Mouse (Mus musculus): ENCODE data around the gene Ecel1.

The Ecel1 gene

DNA sequence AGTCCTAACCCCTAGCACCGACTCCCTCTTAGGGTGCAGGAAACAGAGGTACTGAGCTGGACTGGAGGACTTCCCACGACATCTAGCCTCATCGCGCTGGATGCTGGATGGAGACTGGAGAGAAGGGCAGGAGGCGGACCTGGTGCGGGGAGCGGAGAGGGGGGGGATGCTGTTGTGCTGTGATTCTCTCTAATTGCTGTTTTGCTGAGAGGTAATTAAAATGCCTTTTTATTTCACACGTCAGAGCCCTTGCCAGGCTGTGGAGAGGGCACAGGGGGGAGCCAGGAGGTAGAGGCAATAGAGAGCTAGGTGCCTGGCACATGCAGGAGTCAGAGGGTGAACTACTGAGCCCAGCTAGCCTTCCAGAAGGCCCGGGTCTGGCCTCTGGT lies 8.5 kb upstream of the Ecel1 start:
- no peak for DNase-seq

DNA sequence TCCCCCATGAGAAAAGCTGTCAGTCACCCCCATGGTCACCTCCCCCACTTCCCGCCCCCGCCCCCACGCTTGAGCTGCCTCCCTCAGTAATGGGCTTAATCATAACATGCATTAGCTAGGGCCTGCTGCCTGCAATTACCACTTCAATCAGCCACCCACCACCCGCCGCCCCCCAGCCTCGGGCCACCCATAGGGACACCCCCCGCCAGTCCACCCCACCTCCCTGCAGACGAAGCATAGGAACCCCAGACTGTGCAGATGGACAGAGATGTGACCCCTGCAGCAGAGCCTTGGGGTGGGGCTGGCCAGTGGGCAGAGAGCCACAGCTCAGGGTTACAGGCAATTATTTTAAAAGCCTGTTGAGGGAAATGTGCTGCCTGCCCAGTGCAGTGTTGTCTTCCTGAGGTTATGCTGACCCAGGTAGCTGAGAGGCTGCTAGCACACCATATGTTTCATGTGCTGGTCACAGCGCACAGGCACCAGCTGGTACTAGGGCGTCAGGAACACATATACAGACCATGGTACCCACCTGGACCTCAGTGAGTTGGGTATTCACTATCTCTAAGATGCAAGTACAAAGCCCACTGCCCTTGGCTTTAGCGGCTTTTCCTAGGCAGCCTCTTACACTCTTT lies 8.0 kb upstream of the Ecel1 start:
- DNase-seq = no peak

DNA sequence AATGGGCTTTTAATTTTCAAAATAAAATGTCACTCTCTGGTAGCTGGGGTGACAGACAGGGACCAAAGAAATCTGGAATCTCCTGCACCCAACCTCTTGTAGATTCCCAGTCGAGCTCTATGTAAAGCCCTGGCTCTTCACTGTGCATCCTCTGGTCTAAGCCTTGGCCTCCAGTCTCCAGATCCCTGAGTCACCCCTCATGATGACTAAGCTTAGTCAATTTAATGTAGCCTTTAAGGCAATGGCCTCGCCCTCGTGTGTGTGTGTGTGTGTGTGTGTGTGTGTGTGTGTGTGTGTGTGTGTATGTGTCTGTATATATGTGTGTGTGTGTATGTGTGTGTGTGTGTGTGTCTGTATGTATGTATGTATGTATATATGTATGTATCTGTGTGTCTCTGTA lies 3.1 kb upstream of the Ecel1 start:
- DNase-seq = no peak

DNA sequence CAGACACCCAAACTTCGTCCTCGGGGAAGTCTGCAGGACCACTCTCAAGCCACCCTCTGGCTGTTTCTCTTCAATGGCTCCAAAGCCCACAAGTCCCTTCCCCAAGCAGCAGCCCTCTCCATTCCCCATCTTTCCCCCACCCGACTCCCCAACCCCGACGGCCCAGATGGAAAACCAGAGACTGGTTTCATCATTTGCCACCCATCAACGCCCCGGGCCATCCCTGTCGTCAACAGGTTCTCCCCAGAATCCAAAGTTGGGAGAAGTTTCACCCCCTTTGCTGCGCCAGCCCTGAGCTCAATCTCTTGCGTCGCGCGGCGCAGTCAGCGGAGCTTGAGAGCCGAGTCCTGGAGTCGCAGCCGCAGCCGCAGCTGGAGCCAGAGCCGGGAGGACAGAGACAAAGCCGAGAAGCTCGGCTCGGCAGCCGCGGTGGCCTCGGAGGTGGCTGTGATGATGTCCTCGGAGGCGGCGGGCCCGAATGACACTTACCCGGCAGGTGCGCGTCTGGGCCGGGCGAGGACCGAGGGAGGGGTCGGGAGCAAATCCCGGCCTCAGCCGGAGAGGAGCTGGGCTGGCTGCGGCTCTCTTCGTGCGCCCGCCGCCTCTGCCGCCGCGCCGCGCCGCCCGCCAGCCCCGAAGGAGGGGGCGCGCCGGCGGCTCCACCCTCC lies 656 bp downstream of the Ecel1 start:
- no peak for DNase-seq

DNA sequence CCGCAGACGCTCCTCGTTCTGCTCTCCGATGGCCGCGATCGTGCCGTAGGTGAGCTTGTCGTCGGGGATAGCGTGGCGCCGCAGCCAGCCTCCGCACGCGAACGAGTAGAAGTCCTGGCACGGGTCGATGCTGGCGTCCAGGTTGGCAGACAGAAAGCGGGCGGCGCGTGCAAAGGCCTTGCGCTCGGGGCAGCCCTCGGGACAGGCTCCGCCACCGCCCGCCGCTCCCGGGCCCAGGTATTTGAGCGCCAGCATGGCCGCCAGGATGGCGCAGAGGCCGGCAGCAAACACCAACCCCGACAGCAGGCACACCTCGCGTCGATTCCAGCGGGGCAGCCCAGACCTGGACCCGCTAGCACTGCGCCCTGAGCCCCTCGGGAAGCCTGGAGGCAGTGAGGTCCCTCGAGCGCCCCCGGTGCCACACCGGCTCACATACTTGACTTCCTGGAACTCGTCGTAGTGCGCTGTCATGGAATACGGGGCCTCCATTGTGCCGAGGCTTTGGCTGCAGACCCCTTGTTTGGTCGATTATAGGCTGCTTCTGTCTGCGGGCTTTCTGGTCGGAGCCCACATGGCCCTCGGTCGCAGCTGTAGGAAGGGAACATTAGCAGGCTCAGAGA lies 1.7 kb downstream of the Ecel1 start:
- no peak for DNase-seq

DNA sequence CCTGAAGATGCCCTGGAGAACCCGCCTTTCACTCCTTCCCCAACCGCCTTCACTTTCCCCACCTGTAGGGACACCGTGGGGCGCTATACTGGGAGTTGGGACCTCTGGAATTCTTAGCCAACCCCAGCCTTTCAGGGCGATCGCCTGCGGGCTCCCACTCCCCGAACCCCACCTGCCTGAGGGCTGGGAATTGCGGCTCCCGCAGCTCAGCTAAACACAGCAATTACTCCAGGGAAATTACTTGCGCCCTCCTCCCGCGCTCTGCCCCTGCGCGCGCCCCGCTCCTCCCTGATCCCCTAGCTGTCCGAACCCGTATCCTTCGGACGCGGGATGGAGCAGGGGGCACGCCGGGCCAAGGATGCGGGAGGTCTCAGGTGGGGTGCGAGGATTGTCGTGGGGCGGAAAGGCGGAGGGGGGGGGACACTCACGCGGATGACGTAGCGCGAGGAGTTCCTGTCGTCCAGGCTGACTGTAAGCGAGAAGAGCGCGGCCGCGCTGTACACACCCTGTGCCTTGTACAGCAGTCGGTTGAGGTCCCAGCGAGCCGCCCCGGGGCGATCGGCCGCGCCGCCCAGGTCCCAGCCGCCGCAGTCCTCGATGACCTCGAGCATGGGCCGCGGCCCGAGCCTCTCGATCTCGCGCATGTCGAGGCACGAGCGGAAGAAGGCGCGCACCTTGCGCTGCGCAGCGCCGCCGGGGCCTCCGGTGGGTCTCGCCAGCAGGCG lies 2.4 kb downstream of the Ecel1 start:
- DNase-seq = no peak

DNA sequence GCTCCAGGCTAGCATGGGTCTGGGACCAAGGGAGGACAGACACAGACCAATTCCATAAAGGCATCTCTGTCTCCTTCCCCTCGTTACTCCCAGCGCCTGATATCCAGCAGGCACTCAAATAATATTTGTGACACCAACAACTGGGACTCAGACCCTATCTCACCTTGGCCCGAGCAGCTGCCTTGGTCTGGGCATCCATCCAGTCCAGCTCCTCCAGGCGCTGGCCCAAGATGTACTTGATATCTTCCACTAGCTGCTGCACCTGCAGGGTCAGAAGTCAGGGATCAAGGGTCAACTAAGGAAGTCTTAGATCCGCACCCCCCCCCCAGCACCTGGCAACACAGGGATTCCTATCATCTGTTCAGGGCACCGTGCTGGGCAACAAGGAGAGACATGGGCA lies 5.0 kb downstream of the Ecel1 start:
- DNase-seq = no peak

DNA sequence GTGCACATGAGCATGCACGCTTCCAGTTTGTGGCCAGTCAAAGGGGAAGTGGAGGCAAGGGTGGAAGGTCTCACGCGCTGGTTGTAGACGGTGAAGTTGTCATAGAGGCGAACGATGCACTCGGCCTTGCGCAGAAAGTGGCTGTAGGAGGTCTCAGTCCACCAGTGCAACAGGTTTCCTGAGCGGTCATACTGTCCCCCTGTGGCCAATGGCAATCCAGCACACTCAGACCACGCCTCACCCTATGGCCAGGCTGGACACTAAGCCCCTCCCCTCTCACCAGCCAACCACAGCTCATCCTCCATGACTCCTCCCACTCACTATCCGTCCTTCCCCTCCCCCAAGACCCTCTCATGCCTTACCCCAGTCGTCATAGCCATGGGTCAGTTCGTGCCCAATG lies 6.9 kb downstream of the Ecel1 start:
- no peak for DNase-seq

DNA sequence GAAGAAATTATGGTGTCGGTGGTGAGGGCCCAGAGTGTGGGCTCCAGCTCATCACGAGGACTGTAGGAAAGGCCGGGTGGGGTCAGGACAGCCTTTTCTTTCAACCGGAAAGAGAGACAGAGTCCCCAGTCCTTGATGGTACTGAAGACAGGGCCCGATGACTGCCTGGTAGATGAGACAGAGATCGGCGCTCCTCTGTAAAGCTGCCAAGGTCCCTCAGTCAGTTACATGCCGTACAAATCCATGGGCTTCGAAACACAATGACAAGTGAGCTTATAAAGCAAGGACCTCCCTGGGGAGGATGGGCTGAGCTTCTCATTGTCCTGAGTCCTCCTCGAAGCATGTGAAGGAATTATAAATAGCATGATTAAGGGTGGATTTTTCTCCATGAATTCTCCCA lies 13.2 kb downstream of the Ecel1 start:
- DNase-seq = no peak

DNA sequence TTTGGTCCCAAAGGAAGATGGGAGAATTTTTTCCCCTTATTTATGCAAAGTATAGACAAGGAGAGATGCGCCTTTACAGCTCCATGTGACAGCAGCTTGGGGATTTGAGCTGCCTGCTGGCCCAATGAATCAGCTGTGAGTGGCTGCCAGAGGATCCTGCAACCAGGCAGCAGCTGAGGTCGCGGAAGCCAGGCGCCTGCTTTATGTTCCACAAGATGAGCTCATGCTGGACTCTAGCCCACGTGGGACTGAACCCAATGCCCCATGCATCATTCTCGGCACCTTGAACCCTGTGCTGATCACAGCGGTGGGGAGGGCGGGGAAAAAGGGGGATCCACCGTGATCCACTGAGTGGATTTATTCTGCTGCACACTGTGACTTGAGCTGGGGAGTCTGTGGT lies 13.9 kb downstream of the Ecel1 start:
- no peak for DNase-seq

DNA sequence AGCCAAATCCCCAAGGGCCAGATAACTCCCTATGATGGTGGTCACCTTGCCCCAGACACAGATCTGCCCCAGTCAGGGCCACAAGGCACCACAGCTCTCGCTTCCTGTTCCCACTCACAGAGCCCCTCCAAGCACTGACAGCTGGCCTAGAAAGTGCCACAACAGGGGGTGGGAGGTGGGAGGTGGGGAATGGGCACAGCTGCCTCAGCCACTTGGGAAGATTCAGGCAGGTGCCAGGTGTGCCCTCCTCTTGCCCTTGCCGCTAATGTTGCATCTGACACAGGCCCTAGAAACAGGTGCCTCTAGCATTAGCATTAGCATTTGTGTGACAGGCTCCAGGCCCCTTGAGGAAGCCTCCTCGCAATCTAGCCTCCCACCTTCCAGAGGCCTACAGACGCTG lies 14.8 kb downstream of the Ecel1 start:
- DNase-seq = no peak

DNA sequence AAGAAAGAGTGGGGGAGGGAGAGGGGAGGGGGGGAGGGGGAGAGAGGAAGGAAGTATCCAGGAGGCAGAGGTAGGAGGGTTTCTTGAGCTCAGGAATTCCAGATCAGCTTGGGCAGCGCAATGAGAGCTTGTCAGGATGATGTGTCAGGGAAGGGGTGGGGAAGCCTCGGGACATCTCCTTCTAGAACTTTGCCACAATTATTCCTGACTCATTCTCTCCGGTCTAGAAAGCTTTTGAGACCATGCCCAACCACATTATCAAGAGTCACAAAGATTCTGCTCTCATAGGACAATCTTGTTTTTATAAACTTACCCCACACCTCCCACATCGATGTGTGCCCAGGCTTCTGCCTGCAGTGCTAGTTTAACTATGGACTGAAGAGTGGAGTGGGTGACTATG lies 24.5 kb downstream of the Ecel1 start:
- no peak for DNase-seq

DNA sequence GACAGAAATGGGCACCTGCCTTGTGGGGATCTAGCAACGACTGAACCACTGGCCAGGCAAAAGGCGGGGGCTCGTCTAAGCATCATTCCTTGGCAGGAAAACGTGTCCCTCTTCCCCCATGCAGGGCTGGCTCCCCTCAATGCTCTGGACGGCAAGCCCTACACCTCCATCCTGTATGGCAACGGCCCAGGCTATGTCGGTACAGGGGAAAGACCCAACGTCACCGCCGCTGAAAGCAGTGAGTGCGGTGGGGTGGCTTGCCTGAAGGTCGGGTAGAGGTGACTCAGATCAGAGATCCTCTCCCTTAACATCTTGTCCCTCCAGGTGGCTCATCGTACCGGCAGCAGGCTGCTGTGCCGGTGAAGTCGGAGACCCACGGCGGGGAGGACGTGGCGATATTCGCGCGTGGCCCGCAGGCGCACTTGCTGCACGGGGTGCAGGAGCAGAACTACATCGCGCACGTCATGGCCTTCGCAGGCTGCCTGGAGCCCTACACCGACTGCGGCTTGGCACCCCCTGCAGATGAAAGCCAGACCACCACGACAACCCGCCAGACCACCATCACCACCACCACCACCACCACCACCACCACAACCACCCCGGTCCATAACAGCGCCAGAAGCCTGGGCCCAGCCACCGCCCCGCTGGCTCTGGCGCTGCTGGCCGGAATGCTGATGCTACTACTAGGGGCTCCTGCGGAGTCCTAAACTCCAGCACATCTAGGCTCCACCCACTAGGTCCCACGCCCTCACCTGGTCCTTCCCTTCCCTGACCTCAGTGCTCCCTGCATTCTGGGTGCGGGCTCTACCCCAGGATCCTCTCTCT lies 28.9 kb downstream of the Ecel1 start:
- no peak for DNase-seq

DNA sequence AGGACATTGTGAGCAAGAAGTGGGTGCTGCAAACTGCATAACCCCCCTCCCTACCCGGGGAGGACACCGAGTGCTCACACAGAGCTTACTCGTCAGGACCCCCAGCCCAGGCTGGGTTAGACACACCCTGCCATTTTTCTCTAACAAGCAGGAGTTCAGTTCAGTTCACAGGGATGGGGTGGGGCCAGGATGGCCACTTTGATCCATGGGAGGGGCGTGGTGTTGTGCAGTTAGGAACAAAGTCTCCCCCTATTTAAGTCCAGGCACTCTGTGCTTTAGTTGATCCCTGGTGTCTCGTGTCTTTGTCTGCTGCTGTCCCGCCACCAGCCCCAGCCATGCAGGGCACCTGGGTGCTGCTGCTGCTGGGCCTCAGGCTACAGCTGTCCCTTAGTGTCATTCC lies 31.6 kb downstream of the Ecel1 start, which contains the start of gene Akp3:
Gene Akp3, plus strand, starts transcription at position 301 of the 400 bp plus-strand sequence.
- no peak for DNase-seq

DNA sequence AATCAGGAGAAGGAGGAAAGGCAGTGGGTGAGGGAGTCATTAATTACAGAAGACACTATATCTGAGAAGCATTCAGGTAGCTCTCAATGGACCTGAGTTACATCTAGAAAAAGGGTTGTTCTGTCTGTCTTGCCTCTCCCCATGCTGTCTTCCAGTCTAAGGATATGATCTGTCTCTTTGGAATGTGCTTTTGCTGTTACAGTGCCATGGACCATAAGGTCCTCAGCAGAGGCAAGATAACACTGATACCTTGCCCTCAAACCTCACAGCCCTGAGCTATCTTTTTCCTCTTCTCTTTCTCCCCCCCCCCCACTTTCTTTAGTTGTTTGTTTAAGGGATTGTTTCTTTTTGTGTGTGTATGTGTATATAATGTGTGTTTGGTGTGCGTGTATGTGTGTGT lies 41.5 kb downstream of the Ecel1 start:
- DNase-seq = no peak

DNA sequence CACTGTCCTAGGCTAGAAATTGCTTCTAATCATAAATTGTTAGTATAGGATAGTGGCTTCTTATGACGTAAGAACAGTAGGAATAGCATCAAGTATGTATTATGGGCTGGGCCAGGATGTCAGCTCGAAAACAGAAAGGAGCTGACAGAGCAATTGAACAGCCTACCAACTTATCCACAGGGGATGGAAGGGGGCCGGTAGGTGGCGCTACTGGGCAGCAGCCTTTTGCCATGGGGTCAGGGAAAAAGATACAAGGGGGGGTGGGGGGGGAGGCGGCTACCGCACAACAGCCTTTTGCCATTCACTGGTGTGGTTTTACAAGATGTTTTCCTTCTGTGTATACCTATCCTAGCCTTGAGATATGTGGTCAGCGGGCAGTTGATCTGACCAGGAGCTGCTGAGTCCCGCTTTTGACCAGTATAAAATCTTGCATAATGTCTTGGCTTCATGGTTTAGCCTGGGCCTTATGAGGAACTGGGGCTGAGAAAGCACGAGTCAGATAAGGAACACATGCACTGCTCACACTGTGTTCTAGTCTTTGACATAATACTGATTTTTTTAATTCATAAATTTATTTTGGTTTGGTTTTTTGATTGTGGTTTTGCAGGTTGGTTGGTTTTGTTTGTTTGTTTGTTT lies 44.5 kb downstream of the Ecel1 start:
- DNase-seq = peak in 1 of 2 experiments; percentile 21

DNA sequence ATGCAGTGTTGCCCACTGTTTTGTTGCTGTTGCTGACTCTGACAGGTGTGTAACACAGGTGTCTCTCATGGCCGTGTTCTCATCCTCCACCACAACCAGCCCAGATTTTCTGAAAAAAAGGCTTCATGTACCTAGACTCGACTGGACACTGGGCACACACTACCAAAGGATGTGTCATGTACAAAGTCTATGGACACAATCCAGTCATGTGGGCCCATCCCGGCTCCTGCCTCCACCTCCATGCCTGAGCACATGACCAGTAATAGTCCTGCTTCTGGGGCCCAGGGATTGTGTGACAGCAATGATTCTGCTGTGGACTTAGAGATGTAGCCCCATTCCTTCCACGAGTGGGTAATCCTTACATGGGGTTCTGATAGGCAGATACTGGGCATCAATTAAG lies 47.8 kb downstream of the Ecel1 start:
- no peak for DNase-seq

DNA sequence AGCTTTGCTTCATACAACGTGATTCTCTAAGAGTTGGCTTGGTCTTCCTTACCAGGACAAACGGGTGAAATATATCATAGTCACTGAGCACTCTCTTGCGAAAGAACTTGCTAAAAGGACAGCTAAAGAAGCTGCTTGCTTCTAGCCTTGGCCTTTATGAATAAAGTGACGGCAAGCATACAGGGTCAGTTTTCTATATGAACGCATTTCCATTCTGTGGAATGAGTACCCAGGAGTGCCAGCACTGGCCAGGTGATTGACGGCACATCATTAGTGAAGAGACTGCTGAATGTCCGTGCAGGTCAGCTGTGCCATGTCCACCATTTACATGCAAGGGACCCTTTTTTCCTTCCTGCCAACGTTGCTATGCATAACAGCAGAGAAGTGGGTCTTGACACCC lies 49.8 kb downstream of the Ecel1 start:
- DNase-seq = no peak

DNA sequence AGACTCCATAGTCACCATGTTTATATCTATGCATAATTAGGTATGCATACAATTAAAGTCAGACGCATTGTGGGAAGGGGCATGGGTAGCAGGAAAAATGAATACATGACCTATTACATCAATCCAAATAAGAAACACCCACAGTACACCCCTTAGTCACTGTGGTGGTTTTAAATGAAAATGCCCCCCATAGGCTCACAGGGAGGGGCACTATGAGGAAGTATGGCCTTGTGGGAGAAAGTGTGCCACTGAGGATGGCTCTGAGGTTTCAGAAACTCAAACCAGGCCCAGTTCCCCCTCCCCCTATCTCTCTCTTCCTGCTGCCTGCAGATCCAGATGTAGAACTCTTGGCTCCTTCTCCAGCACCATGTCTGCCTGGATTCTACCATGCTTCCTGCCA lies 52.4 kb downstream of the Ecel1 start:
- no peak for DNase-seq

DNA sequence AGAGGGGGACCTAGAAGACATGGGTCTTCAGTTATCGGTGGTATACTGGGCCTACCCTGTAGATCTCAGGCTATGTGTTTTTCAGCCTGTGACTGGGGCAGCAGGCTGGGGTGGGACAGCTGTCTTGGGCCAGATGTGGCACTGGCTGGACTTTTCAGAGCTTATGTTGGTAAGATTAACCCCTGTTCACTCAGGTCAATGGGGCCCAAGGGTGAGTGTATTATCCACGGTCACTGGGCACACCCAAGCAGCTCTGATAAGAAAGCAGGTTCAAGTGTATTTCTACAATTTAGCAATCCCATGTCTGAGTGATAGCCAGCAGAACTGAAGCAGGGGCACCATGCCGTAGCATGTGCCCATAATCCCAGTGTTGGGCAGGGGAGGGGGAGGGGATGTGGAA lies 54.2 kb downstream of the Ecel1 start:
- no peak for DNase-seq

DNA sequence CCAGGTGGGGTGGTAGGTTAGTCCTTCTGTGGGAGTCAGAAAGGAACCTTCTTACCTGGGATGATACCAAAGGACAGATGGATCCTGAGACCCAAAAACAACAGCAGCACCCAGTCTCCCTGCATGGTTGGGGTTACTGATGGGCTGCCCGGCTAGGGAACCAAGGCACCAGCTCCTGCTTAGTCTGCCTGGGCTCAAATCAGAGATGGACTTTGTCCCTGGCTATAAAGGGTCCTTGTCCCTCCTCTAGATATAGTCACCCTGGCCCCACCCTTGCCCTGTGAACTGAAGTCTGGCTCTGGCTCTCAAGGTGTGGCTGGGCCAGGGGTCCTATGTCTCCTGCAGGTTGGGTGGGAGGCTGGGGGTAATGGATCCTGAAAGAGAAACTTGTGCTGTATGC lies 54.9 kb downstream of the Ecel1 start, which contains the start of gene Alpi:
Gene Alpi, minus strand, starts transcription at position 196 of the 400 bp plus-strand sequence.
- DNase-seq = no peak

DNA sequence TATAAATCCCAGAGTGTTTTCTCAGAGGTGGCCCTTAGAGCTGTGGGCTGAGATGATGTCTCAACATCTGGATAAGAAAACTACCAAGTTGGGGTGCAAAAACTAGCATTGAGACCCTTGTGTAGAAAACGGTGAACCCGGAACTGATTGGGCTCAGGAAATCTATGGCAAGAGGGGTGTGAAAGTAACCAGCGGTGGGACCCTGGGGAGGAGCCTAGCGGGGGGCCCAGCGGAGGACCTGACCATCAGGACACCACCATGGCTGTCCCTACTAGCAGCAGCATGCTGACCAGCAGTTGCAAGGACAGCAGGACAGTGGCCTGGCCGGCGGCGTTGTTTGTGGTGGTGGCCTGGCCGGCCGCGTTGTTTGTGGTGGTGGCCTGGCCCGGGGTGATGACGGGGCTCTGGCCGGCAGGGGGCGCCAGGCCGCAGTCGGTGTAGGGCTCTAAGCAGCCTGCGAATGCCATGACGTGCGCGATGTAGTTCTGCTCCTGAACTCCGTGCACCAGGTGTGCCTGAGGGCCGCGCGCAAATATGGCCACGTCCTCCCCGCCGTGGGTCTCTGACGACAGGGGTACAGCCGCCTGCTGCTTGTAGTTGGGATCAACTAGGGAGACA lies 57.9 kb downstream of the Ecel1 start:
- DNase-seq = peak in 1 of 2 experiments; percentile 45
